Mouse (Mus musculus): Measurements from ENCODE around the gene Lrp1. TPM values are rescaled to one million over a fixed set of nuclear protein-coding genes. Genes with fewer than 3 reads are reported as not detected.

Gene Lrp1
- total and polyA plus RNA-seq, 3 experiments = 74.0 to 83.7 (median 79.5) TPM

- peaks cover 12% of the 10 kb centered on the region for H3K4me1 ChIP-seq (ENCODE audit: control insufficient read depth, insufficient read depth, low read length)
These were observed 45.7 kb upstream of the Lrp1 start, which contains the start of gene Nemp1 for GRCm38 (mm10) chr10:127666501-127667268. Gene Nemp1 (plus strand): TSS chr10:127666901.

GRCm38 (mm10) chr10:127665366-127666181 is 44.6 kb upstream of the Lrp1 start:
- peak overlapping the region; percentile 98 for H3K27ac ChIP-seq
- peak overlapping the region; percentile 88 for H3K9ac ChIP-seq (ENCODE audit: low read depth, low read length)
- WGBS = 26% methylated on average over 14 of the region's 14 CpGs
- H3K27me3 ChIP-seq (ENCODE audit: control insufficient read depth, insufficient read depth, low read length) = no peaks in the 10 kb centered on the region
- H3K4me1 ChIP-seq (ENCODE audit: control insufficient read depth, insufficient read depth, low read length) = peaks cover 16% of the 10 kb centered on the region
- peak overlapping the region; percentile 78 for H3K4me3 ChIP-seq
- H3K79me2 ChIP-seq (replicated peaks; ENCODE audit: control insufficient read depth, insufficient read depth, low read length) = no peaks in the 10 kb centered on the region
- intact Hi-C loops (cut with DNase I) = no loop called here
- peak in 1 of 2 experiments; percentile 36 for DNase-seq
- H3K36me3 ChIP-seq (ENCODE audit: control insufficient read depth, insufficient read depth, low read length) = no peaks in the 10 kb centered on the region
- TF ChIP-seq CTCF (IDR thresholded peaks at IDR 0.05) (peak; percentile 36), EP300 (IDR thresholded peaks at IDR 0.05; ENCODE audit: insufficient read depth, low read depth, low read length) (no peak)

More at GRCm38 (mm10) chr10:127666501-127667268, 45.7 kb upstream of the Lrp1 start, which contains the start of gene Nemp1:
- H3K79me2 ChIP-seq (replicated peaks; ENCODE audit: control insufficient read depth, insufficient read depth, low read length) = no peaks in the 10 kb centered on the region
- H3K4me3 ChIP-seq = peak within 1 kb of the TSS; percentile 78
- intact Hi-C loops (cut with DNase I) = loop anchor here (1.0 kb wide), 1 partner anchor 23 kb away; no protein-coding TSS in a partner anchor
- TF ChIP-seq EP300 (IDR thresholded peaks at IDR 0.05; ENCODE audit: insufficient read depth, low read depth, low read length) (0 out of 2 replicates have a peak, but pooled peaks have one; percentile 72), POLR2A (IDR thresholded peaks at IDR 0.05; ENCODE audit: insufficient read depth, low read depth, low read length) (peak; percentile 58; the same call in 1 of the 2 replicates), CTCF (IDR thresholded peaks at IDR 0.05) (no peak)
- under 1% methylated on average over 67 of the region's 73 CpGs for WGBS
- H3K9ac ChIP-seq (ENCODE audit: low read depth, low read length) = peak within 1 kb of the TSS; percentile 88
- DNase-seq = peak; percentile 91 to 94
- H3K27ac ChIP-seq = peak within 1 kb of the TSS; percentile 98
- no peaks in the 10 kb centered on the region for H3K27me3 ChIP-seq (ENCODE audit: control insufficient read depth, insufficient read depth, low read length)
- H3K36me3 ChIP-seq (ENCODE audit: control insufficient read depth, insufficient read depth, low read length) = no peaks in the 10 kb centered on the region

GRCm38 (mm10) chr10:127664891-127665290 is 43.9 kb upstream of the Lrp1 start:
- intact Hi-C loops (cut with DNase I) = no loop called here
- Histone ChIP-seq H3K79me2 (replicated peaks; ENCODE audit: control insufficient read depth, insufficient read depth, low read length) (no peaks in the 10 kb centered on the region), H3K4me3 (no peak overlapping the region; the same call in 1 of the 2 replicates), H3K36me3 (ENCODE audit: control insufficient read depth, insufficient read depth, low read length) (no peaks in the 10 kb centered on the region), H3K27ac (no peak overlapping the region; the same call in 1 of the 2 replicates), H3K9ac (ENCODE audit: low read depth, low read length) (peak overlapping the region; percentile 20; the same call in 1 of the 2 replicates), H3K4me1 (ENCODE audit: control insufficient read depth, insufficient read depth, low read length) (peaks cover 16% of the 10 kb centered on the region), H3K27me3 (ENCODE audit: control insufficient read depth, insufficient read depth, low read length) (no peaks in the 10 kb centered on the region)
- WGBS = 64% methylated on average over 13 of the region's 13 CpGs
- DNase-seq = no peak
- TF ChIP-seq POLR2A (IDR thresholded peaks at IDR 0.05; ENCODE audit: insufficient read depth, low read depth, low read length) (no peak), CTCF (IDR thresholded peaks at IDR 0.05) (no peak), EP300 (IDR thresholded peaks at IDR 0.05; ENCODE audit: insufficient read depth, low read depth, low read length) (no peak)

GRCm38 (mm10) chr10:127664166-127664565 is 43.2 kb upstream of the Lrp1 start:
- Histone ChIP-seq H3K4me1 (ENCODE audit: control insufficient read depth, insufficient read depth, low read length) (peaks cover 16% of the 10 kb centered on the region), H3K9ac (ENCODE audit: low read depth, low read length) (no peak overlapping the region), H3K27ac (no peak overlapping the region), H3K36me3 (ENCODE audit: control insufficient read depth, insufficient read depth, low read length) (no peaks in the 10 kb centered on the region), H3K4me3 (no peak overlapping the region), H3K79me2 (replicated peaks; ENCODE audit: control insufficient read depth, insufficient read depth, low read length) (no peaks in the 10 kb centered on the region), H3K27me3 (ENCODE audit: control insufficient read depth, insufficient read depth, low read length) (no peaks in the 10 kb centered on the region)
- 71% methylated on average over 16 of the region's 16 CpGs for WGBS
- DNase-seq = no peak
- intact Hi-C loops (cut with DNase I) = no loop called here
- TF ChIP-seq CTCF (IDR thresholded peaks at IDR 0.05) (no peak), POLR2A (IDR thresholded peaks at IDR 0.05; ENCODE audit: insufficient read depth, low read depth, low read length) (no peak), EP300 (IDR thresholded peaks at IDR 0.05; ENCODE audit: insufficient read depth, low read depth, low read length) (no peak)

- DNase-seq = no peak
- Histone ChIP-seq H3K27me3 (ENCODE audit: control insufficient read depth, insufficient read depth, low read length) (no peaks in the 10 kb centered on the region), H3K4me3 (no peak overlapping the region), H3K27ac (no peak overlapping the region), H3K9ac (ENCODE audit: low read depth, low read length) (no peak overlapping the region), H3K79me2 (replicated peaks; ENCODE audit: control insufficient read depth, insufficient read depth, low read length) (no peaks in the 10 kb centered on the region), H3K4me1 (ENCODE audit: control insufficient read depth, insufficient read depth, low read length) (peaks cover 14% of the 10 kb centered on the region), H3K36me3 (ENCODE audit: control insufficient read depth, insufficient read depth, low read length) (no peaks in the 10 kb centered on the region)
- WGBS = 43% methylated on average over 5 of the region's 5 CpGs
- intact Hi-C loops (cut with DNase I) = no loop called here
- TF ChIP-seq EP300 (IDR thresholded peaks at IDR 0.05; ENCODE audit: insufficient read depth, low read depth, low read length) (no peak), POLR2A (IDR thresholded peaks at IDR 0.05; ENCODE audit: insufficient read depth, low read depth, low read length) (no peak), CTCF (IDR thresholded peaks at IDR 0.05) (no peak)
These were observed 42.6 kb upstream of the Lrp1 start for GRCm38 (mm10) chr10:127663590-127663989.

Data from heart, adult 2 months (tissue).